Mouse (Mus musculus): ENCODE data around the gene Lrcol1. TPM values are rescaled to one million over a fixed set of nuclear protein-coding genes. Genes with fewer than 3 reads are reported as not detected.
A peak's percentile ranks its signal among the peaks of the same experiment; 100 is the strongest.

The Lrcol1 gene
- not detected for total RNA-seq (2021)

DNA sequence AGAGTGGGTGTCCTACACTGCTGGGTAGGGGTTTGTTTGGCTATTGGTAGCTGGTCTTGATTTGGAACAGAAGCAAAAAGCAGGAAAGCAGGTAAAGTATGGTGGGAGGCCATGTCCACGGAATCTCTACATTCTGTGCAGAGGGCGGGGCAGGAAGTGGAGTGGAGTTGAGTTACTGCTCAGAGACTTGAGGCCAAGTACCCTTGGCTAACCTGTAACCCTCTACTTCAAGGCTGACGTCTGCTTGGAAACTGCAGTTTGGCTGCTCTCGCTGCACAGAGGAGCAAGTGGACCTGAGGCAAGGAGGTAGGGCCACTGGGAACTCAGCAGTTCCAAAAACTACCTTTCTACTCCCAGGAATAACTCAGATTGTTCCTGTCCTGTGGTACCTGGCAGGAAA lies at the start of gene Lrcol1:
TSS of gene Lrcol1 (plus strand) at position 207 of the 400 bp plus-strand sequence.
- DNase-seq, result no peak
- intact Hi-C loops (cut with DNase I), result no loop called here

DNA sequence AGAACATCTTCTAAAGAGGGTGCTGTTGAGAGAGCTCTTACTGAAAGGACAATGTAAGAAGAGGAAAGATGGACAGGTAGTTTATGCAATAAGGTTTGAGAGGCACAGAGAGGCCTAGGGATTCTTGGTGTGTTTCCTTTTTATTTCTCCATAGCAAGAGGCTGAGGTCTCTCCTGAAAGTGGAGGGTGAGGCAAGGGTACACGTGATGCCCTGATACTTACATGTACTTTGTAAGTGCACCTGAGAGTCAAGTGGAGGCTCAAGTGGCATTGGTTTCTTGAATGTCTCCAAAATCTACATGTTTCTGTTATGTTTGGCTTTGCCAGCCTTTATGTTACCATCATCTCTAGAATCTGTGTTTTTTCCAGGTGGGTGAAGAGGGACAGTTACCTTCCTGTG lies 47.9 kb upstream of the Lrcol1 start:
- DNase-seq, result no peak
- intact Hi-C loops (cut with DNase I), result no loop called here

DNA sequence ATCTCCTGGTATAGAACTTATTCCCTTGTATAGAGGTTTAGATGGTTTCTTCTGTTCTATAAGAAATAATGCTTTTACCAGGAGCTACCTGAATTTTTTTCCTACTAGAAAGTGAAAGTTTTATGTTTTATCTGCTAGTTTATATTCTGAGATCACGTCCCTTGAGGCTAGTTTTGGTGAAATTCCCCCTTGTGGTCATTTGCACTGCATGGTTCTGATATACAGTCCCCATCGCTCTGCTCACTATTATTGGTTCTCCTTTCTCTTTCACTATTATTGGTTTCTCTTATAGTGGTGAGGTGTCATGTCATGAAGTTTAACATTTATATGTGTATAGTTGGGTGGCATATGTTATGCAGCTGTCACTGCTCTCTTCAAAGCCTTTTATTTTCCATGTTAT lies 43.9 kb upstream of the Lrcol1 start:
- intact Hi-C loops (cut with DNase I), result no loop called here

DNA sequence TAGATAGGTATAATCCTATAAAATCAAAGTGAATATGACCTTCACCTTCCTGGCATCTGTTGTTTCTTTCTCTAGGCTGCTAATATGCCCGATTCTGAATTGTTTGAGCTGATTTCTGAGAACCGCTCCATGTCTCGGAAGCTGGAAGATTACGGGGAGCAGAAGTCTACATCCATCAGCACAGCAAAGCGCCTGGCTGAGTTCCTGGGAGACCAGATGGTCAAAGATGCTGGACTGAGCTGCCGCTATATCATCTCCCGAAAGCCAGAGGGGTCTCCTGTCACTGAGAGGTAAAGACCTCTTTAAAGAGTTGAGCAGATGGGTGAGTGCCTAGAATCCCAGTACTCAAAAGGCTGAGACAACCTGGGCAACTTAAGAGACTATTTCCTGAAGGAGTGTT lies 35.7 kb upstream of the Lrcol1 start:
- intact Hi-C loops (cut with DNase I), result no loop called here
- DNase-seq, result no peak

More for the DNA sequence above, 43.9 kb upstream of the Lrcol1 start:
- DNase-seq, result no peak

DNA sequence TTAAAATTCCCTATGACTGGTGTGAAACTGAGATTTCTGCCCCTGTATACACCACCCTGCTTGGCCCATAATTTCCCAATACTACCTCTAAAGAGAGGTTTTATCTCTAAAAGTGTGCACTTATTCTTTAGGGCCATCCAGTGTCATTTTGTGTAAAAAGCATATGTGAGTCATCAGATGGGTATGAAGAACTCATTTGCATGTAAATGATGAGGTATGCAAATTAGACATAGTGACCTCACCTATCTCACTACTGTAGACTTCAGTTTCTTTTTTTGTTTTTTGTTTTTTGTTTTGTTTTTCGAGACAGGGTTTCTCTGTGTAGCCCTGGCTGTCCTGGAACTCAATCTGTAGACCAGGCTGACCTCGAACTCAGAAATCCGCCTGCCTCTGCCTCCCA lies 31.4 kb upstream of the Lrcol1 start:
- no peak for DNase-seq
- intact Hi-C loops (cut with DNase I), result no loop called here

DNA sequence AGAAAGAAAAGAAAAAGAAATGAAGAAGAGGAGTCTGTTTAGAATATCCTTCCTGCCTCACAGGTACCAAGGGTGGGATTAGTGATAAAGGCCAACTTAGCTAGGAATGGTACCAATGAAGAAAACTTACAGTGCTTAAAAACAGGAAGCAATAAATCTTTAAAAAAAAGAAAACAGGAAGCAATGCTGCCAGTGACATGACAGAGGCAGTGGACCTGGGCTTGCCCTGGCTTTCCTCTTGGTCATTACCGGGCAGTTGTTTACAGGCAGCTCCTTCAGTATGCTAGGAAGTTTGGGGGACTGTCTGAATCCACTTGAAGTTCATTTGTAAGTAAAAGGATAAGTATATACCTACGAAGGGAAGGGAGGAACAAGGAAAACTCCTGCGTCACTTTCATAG lies 14.0 kb upstream of the Lrcol1 start:
- intact Hi-C loops (cut with DNase I), result no loop called here

DNA sequence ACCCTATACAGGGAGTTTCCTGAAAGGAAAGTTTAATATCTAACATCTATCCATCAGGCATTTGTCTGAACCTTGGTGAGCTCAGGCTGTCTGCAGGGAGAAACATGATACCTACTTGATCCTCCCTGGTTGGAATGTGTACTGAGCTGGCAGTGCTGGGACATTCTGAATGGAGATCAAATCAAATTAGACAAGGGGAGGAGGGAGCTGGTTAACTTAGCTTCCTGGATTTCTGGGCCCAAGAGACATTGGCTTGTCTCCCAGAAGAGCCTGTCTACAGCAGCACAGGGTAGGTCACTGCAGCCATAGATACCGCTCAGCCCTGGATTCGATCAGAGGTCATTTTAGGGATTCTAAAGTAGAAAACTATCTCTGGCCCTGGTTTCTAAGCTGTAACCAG lies 5.7 kb upstream of the Lrcol1 start:
- peak; percentile 18 to 33 for DNase-seq
- intact Hi-C loops (cut with DNase I), result no loop called here

More for the DNA sequence above, 14.0 kb upstream of the Lrcol1 start:
- no peak for DNase-seq

DNA sequence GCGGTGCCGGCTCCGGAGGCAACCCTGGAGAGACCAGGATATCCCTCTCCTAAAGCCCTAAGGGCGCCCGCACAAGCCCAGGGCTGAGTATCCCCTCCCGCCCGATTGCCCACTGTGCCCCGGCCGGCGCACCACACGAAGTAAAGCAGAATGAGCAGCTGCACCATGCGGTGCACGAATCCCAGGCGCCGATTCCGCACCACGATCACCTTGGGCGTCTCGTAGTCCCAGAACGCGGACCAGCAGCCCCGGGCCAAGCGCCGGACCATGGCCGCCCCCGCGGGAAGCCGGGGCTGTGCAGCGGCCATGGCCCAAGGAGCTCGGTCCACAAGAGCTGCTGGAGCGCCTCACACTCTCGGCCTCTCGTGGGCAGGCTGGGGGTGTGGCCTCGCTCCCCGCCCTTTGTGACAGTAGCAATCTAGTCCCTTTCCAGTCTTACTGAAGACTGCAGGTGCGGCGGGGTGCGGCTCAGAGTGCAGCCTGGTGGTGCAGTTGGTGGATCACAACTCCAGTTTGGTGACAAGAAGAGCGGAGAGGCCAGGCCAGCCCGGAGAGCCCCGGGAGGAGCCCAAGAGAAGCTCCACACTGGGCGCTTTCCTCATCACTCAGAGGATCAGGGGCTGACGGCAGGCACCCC lies 1.8 kb upstream of the Lrcol1 start, which contains the start of gene P2rx2:
TSS of gene P2rx2 (minus strand) at position 565 of the 637 bp plus-strand sequence.
- intact Hi-C loops (cut with DNase I), result no loop called here
- DNase-seq, result peak; percentile 39

DNA sequence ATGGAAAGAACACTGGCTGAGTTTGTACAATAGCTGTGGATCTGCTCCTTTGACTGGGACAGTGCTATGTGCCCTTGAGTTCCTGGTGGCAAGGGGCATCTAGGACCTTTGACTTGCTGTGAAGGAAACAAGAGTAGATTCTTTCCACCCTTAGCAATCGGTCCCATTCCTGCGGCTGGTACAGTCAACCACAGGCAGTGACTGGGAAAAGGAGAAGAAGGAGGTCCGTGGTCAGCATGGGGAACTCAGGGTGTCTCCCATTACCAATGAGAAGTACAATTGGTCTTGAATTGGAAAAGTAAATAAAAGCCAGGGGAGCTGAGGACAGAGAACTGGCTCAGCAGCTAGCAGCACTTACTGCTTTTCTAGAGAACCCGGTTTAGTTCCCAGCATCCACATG lies 1.0 kb downstream of the Lrcol1 start:
- intact Hi-C loops (cut with DNase I), result no loop called here
- no peak for DNase-seq

DNA sequence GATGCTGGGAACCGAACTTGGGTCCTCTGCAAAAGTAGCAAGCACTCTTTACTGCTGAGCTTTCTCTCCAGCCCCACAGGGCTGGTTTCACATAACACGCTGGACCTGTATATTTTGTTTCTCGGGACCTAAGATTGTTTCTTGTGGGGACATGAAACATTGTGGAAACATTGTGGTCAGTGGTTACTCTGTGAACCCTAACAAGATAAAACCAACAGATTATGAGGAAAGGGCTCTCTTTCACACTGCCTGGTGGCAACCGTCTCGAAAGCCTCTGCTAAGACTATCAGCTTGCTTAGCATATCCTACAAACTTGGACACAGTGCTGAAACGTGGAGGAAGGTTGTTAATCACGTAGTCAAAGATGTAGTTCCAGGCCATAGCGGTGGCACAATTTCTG lies 2.5 kb downstream of the Lrcol1 start:
- DNase-seq, result no peak
- intact Hi-C loops (cut with DNase I), result no loop called here

DNA sequence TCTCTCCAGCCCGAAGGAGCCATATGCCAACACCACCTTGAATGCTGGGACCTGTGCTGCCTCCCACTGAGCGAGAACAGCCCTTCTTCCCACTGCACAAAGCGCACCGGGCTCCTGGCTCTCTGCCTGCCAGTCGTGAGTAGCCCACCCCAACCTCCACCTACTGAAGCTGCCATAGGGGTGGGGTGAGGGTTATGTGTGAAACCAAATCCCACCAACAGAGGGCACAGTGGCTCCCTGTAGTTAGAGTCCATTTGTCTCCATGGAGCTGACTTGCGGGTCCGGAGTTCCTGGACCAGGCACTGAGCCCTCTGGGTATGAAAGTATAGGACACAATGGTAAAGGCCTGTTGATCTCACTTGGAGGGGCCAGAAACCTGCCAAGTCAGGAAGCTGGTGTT lies 10.2 kb downstream of the Lrcol1 start:
- DNase-seq, result peak; percentile 36 to 53
- intact Hi-C loops (cut with DNase I), result no loop called here

DNA sequence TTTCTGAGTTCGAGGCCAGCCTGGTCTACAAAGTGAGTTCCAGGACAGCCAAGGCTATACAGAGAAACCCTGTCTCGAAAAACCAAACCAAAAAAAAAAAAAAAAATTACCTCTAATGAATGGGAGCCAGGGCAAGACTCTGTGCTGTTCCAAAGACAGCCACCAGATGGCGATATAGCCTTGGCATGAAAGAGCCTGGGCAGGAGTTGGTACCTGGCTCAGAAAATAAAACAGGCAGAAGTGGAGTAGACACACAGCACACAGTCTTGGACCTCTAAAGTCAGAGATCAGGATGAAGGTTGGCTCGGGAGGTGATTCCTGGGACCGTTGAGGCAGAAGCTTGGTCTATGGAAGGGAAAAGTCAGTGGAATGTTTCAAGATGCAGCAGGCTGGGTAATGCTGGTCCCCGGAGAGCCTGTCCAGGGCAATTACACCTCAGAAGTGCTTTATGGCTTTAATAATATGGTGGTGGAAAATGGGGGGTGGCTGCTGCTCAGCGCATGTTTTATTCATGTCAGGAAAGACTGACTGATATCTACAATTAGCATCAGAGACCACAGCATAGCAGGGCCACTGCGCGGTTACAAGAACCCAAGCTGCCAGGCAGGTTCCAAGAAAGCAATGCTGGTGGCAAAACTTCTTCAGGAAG lies 13.1 kb downstream of the Lrcol1 start:
- intact Hi-C loops (cut with DNase I), result loop anchor here (1.0 to 2.0 kb wide), 3 partner anchors 72 to 279 kb away; no protein-coding TSS in a partner anchor
- peak; percentile 79 to 89 for DNase-seq

DNA sequence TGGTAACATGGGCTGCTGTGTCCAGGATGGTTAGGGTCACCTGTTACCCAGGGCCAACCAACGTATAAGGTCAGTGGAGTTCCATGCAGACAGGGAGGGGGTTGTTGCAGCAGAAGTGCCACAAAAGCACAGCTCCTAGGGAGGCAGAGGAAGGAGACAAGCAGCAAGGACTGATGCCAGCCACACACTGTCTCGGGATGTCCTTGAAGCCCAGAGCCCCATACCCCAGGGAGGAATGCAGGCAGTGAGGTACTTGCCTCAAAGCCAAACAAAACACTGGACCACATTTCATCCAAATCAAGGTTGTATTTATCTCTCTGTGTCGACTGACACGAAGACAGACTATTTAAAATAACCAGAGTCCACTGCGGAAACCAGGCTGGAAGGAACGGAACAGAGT lies 16.9 kb downstream of the Lrcol1 start:
- no peak for DNase-seq
- intact Hi-C loops (cut with DNase I), result no loop called here

DNA sequence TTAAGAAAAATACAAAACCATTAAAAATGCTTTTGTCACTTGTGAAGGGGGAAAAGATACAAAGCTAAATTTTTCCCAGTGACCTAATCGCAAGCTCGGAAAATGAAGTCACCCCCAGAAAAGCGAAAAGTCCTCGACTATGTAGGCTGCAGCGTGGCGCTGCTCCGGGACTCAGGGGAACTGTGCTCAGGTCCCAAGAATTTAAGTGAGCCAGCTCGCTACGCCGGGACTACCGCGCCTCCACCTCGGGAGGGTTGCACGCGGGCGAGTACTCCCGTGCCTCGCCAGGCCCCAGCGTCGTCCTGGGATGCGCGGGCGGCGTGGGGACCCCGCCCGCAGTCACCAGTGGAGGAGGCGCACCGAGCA lies 18.3 kb downstream of the Lrcol1 start:
- DNase-seq, result no peak
- intact Hi-C loops (cut with DNase I), result no loop called here

DNA sequence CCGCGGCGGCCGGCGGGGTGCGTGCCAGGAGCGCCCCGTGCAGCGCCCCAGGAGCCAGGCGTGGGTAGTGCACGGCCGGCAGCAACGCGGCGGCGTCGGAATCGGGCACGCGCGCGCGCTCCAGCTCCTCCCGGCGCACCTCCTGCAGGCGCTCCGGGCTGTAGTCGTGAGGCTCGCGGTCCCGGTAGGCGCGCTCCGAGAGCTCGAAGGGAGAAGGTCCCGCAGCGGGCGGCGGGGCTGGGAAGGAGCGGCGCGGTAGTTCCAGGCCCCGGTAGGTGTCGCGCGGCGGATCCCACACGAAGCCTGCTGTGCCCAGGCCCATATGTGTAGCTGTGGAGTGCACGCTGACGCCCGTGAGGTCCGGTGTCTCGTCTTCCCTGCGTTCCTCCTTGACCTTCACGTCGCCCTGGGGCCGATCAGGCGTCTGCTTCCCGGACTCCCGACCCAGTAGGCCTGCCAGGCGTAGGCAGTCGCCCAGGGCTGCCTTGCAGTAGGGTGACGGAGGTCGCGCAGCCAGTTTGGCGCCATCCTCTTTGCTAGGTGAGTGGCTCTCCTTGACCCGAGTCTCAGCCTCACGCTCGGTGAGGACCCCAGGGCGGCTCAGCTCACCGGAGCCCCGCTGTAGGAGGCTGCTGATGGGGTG lies 18.8 kb downstream of the Lrcol1 start:
- DNase-seq, result peak; percentile 85 to 87
- intact Hi-C loops (cut with DNase I), result no loop called here

DNA sequence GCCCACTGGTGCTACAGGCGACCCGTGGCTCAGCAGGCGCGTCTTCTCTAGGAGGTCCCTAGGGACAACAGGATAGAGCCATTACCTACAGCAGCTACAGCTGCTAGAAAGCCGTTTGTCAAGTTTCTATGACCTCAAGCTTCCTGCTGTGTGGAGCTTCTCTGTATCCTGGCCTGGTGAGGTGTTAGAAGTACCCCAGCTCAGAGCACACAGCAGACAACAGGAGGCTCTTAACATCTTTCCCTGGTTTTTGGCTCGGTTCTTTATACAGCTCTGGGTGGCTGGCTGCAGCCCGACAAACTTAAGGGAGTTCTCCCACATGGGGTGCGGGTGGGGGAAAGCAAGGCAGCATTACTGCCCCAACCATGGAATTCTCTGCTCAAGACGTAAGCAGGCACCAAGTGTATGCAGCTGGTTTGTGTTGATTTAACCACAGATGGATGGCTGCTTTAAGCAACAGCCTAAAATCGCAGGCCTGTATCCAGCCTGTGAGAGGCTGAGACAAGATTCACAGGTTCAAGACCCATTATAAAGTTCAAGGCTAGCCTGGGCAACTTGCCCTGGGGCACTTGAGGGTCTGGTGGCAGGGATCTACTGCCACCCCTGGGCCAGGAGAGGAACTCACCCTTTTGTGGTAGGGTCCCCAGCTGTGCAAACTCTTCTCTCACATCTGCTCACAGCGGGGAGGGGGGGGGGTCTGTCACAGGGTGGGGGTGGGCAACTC lies 19.5 kb downstream of the Lrcol1 start:
- DNase-seq, result peak; percentile 8 to 29
- intact Hi-C loops (cut with DNase I), result no loop called here

DNA sequence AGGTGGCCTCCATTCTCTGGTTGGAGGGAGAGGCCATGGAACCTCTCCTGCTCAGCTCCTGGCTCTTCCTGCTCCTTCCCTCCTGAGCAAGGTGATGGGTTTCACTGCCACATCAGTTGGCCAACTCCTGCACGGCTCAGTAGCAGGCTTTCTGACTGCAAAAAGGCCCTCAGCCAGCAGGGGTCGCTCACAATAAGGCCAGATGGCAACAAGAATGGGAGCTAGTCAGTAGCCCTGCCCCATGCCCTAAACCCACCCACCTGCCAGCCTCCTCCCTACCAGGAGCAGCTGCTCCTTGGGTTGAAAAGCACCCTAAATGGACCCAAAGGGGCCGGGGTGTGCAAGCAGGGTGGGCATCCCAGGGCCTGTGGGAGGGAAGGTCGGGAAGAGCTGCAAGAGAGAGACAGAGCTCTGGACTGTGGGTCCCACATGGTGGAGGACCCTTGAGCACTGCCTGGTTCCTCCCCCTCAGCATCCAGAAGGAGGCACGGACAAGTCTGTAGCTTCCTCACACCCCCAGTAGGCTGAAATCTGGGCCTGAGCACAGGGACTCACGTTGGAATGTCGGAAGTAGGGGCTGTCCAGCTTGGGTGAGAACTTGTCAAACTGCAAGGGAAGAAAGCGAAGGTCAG lies 32.4 kb downstream of the Lrcol1 start:
- intact Hi-C loops (cut with DNase I), result loop anchor here (2.0 to 5.0 kb wide), 2 partner anchors 52 to 260 kb away; no protein-coding TSS in a partner anchor
- DNase-seq, result peak; percentile 73 to 86

DNA sequence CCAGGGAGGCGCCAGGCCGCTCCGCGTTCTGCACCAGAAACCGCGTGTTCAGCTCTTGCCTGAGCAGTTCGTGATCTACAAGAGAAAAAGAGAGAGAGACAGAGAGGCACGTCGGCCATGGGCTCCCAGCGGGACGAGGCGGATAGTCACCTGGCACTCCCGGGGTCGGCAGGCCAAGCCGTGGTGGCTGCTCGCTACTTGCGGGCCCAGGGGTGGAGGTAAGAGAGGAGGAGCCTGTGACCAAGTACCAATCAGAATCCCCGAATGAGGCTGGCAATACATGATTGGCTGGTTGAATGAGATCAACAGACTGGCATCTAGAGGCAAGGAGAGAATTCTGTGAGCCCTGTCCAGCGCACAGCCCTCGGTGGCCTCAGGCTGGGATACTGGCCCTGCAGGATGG lies 33.7 kb downstream of the Lrcol1 start:
- no peak for DNase-seq
- intact Hi-C loops (cut with DNase I), result loop anchor here (5.0 kb wide), 1 partner anchor 259 kb away; no protein-coding TSS in a partner anchor

DNA sequence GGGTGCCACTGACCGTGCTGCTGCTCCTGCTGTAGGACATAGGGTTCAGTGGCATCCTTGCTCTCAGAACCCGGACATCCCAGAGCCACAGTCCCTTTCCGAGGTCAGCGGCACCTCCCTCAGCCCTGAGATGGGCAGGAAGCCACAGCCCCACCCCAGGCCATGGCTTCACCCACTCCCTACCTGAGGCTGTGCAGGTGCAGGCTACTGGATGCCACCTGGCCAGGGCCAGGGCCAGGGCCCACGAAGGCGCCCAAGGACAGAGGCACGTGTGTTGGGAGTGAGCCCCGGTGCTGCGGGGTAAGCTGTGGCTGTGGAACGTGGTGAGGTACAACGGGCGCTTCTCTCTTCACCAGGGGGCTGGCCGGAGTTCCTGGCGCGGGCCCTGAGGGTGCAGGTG lies 34.6 kb downstream of the Lrcol1 start:
- no peak for DNase-seq
- intact Hi-C loops (cut with DNase I), result loop anchor here (5.0 kb wide), 1 partner anchor 258 kb away; no protein-coding TSS in a partner anchor

DNA sequence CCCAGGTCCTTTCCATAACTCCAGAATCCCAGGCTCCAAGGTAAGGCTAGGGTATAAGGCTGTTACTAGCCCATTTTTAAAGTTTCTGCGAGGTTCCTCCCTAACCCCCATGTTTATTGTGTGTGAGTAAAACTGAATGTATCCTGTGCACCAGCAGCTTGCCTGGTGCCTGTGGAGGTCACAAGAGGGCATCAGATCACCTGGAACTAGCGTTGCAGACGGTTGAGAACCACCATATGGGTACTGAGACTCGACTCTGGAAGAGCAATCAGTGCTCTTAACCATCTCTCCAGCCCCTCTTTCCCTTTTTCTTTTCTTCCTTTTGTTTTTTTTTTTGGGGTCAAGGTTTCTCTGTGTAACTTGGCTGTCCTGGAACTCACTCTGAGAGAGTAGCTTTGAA lies 35.3 kb downstream of the Lrcol1 start:
- no peak for DNase-seq
- intact Hi-C loops (cut with DNase I), result loop anchor here (5.0 kb wide), 1 partner anchor 257 kb away; no protein-coding TSS in a partner anchor

DNA sequence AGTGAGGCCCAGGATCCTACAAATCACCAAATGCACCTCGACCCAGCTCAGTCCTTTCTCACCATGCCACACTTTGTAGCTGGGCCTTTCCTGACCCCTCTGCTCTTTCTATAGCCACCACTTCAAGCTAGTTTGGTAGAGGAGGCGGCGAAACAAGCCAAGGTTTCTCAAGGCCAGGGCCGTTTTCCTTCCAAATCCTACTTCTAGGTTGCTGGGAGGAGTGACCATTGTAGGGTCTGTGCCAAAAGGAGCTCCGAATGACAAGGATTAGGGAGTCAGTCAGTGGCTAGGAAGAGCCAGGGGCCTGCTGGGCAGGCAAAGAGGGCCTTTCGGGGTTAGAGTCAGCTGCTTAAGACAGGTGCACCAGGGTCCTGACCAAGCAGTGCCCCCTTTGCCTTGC lies 40.0 kb downstream of the Lrcol1 start:
- peak in 1 of 2 experiments; percentile 14 for DNase-seq
- intact Hi-C loops (cut with DNase I), result no loop called here
